Mouse (Mus musculus) C2C12 (cell line): ENCODE data around the gene Cntnap2.

Experiments used
- CEBPB ChIP-seq: IDR thresholded peaks from one replicate; pipeline ENCODE4 v1.6.1; 2011; ENCODE audit warnings: low read depth, mild to moderate bottlenecking, control low read depth, moderate library complexity
- CTCF ChIP-seq: IDR thresholded peaks from one replicate; pipeline ENCODE4 v1.5.1; 2011; ENCODE audit not compliant: control insufficient read depth, insufficient read depth, insufficient read length
- FOSL1 ChIP-seq: IDR thresholded peaks from one replicate; pipeline ENCODE4 v1.8.0; 2011; ENCODE audit warnings: mild to moderate bottlenecking, low read length; ENCODE audit not compliant: poor library complexity, insufficient read depth, severe bottlenecking
- MAX ChIP-seq: IDR thresholded peaks from one replicate; pipeline ENCODE4 v1.6.1; 2011; ENCODE audit warnings: mild to moderate bottlenecking, control low read depth
- USF1 ChIP-seq: IDR thresholded peaks from one replicate; pipeline ENCODE4 v1.6.1; 2011; ENCODE audit warnings: low read depth, mild to moderate bottlenecking, control low read depth, moderate library complexity

DNA sequence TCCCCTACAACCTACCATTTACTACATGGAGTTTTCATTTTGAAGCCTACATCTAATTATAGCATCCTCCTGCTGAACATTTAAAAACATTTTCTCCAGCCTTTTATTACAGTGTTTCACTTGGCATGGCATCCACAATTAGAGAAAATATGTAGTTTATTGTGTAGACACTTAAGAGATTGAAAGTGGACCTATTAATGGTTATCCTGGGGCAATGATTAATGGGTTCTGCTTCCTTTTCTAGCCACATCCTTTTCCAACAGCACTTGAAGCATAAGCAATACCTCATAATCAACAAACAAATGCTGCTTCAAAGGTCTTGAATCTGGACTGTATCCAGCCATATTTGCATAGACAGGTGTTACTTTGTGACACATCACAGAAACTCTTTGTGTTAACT is 1360.7 kb downstream of the Cntnap2 start:
- TF ChIP-seq USF1 (no peak), MAX (no peak), FOSL1 (no peak), CEBPB (no peak), CTCF (no peak)
